Mouse (Mus musculus): ENCODE results near the gene Rap1gap.

Rap1gap gene

GRCm38 (mm10) chr4:137744433-137744918, 80.0 kb downstream of the Rap1gap start:
- peak; percentile 37 for DNase-seq (ENCODE audit: low read depth, low spot score)

GRCm38 (mm10) chr4:137747091-137747490, 82.6 kb downstream of the Rap1gap start:
- no peak for DNase-seq (ENCODE audit: low read depth, low spot score)

- no peak for DNase-seq (ENCODE audit: low read depth, low spot score)
These were observed 83.1 kb downstream of the Rap1gap start for GRCm38 (mm10) chr4:137747590-137747989.

GRCm38 (mm10) chr4:137748726-137749125, 84.2 kb downstream of the Rap1gap start:
- DNase-seq (ENCODE audit: low read depth, low spot score) = no peak

- no peak for DNase-seq (ENCODE audit: low read depth, low spot score)
These were observed 85.2 kb downstream of the Rap1gap start for GRCm38 (mm10) chr4:137749680-137750079.

- no peak for DNase-seq (ENCODE audit: low read depth, low spot score)
These were observed 85.6 kb downstream of the Rap1gap start for GRCm38 (mm10) chr4:137750121-137750520.

- DNase-seq (ENCODE audit: low read depth, low spot score) = no peak
These were observed 86.8 kb downstream of the Rap1gap start for GRCm38 (mm10) chr4:137751310-137751709.

GRCm38 (mm10) chr4:137751717-137752116, 87.2 kb downstream of the Rap1gap start:
- DNase-seq (ENCODE audit: low read depth, low spot score) = no peak

- DNase-seq (ENCODE audit: low read depth, low spot score) = no peak
These were observed 87.9 kb downstream of the Rap1gap start for GRCm38 (mm10) chr4:137752471-137752870.

GRCm38 (mm10) chr4:137753199-137753598, 88.7 kb downstream of the Rap1gap start:
- no peak for DNase-seq (ENCODE audit: low read depth, low spot score)

GRCm38 (mm10) chr4:137754446-137754845, 89.9 kb downstream of the Rap1gap start:
- DNase-seq (ENCODE audit: low read depth, low spot score) = no peak

GRCm38 (mm10) chr4:137762886-137763285, 98.4 kb downstream of the Rap1gap start:
- peak; percentile 19 for DNase-seq (ENCODE audit: low read depth, low spot score)

GRCm38 (mm10) chr4:137763920-137764495, 99.5 kb downstream of the Rap1gap start:
- peak; percentile 28 for DNase-seq (ENCODE audit: low read depth, low spot score)

- DNase-seq (ENCODE audit: low read depth, low spot score) = no peak
These were observed 100.1 kb downstream of the Rap1gap start for GRCm38 (mm10) chr4:137764621-137765020.

- no peak for DNase-seq (ENCODE audit: low read depth, low spot score)
These were observed 101.0 kb downstream of the Rap1gap start for GRCm38 (mm10) chr4:137765554-137765971.

- no peak for DNase-seq (ENCODE audit: low read depth, low spot score)
These were observed 101.8 kb downstream of the Rap1gap start for GRCm38 (mm10) chr4:137766365-137766764.

GRCm38 (mm10) chr4:137768381-137768780, 103.9 kb downstream of the Rap1gap start:
- DNase-seq (ENCODE audit: low read depth, low spot score) = no peak

GRCm38 (mm10) chr4:137768831-137769230, 104.3 kb downstream of the Rap1gap start:
- DNase-seq (ENCODE audit: low read depth, low spot score) = no peak

GRCm38 (mm10) chr4:137769635-137770034, 105.1 kb downstream of the Rap1gap start:
- DNase-seq (ENCODE audit: low read depth, low spot score) = no peak

GRCm38 (mm10) chr4:137770901-137771612, 106.5 kb downstream of the Rap1gap start:
- no peak for DNase-seq (ENCODE audit: low read depth, low spot score)

GRCm38 (mm10) chr4:137771749-137772148, 107.2 kb downstream of the Rap1gap start:
- no peak for DNase-seq (ENCODE audit: low read depth, low spot score)

GRCm38 (mm10) chr4:137772438-137773056, 108.0 kb downstream of the Rap1gap start:
- no peak for DNase-seq (ENCODE audit: low read depth, low spot score)

All from CD4-positive, CD25-positive, alpha-beta regulatory T cell, adult 2 months (primary cell).